Mouse (Mus musculus) layer of hippocampus, adult 8-10 months (tissue): ENCODE data around the gene Cox4i1. TPM values are rescaled to one million over a fixed set of nuclear protein-coding genes. Genes with fewer than 3 reads are reported as not detected.
"Not testable (repeated sequence)": the region's sequence is repeated elsewhere in the genome, so short reads cannot be mapped to it uniquely, and the experiment has no call there.

Source experiments
- DNase-seq, 2 experiments: peaks; one replicate each; pipeline ENCODE4 v3.0.0; 2022; ENCODE audit warnings: low spot score in 2 of 2
- total RNA-seq, 4 experiments: library from RNA; stranded (reverse); gene quantifications; 2 replicates each; pipeline ENCODE4 v1.2.4; 2022

Gene Cox4i1
- total RNA-seq, 4 experiments from 2014 or later, result 1,017 to 1,068 (median 1,043) TPM

- no peak for DNase-seq
These were observed 10.6 kb upstream of the Cox4i1 start for GRCm38 (mm10) chr8:120657415-120657814.

- no peak for DNase-seq
These were observed 3.5 kb upstream of the Cox4i1 start for GRCm38 (mm10) chr8:120664566-120664965.

DNA sequence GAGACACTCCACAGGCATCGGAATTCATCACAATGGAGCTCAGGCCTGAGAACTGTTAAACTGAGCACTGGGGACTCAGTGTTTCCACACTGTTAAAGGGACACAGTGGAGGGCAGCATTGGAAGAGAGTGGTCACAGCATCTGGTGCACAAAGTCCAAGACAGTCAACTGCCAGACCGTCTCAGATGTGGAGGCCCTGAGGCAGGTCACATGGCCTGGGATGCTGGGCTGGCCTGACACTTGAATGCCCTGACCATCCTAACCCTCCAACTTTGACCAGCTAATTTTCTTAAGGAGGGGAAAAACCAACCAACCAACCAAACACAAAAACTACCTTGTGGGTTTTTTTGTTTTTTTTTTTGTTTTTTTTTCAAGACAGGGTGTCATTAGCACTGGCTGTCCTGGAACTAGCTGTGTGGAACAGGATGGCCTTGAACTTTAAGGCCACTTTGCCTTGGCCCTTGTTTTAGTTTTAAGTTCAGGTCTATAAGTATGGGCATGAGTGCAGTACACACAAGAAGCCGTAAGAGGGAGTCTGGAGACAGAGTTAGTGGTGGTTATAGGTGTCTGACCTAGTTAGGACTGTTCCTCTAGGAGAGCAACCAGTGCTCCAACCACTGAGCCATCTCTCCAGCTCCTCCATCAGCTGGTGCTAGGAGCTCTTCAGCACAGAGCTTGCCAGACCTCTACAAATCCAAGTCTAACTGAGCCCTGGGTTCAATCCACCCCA is 2.1 kb upstream of the Cox4i1 start:
- no peak for DNase-seq

DNA sequence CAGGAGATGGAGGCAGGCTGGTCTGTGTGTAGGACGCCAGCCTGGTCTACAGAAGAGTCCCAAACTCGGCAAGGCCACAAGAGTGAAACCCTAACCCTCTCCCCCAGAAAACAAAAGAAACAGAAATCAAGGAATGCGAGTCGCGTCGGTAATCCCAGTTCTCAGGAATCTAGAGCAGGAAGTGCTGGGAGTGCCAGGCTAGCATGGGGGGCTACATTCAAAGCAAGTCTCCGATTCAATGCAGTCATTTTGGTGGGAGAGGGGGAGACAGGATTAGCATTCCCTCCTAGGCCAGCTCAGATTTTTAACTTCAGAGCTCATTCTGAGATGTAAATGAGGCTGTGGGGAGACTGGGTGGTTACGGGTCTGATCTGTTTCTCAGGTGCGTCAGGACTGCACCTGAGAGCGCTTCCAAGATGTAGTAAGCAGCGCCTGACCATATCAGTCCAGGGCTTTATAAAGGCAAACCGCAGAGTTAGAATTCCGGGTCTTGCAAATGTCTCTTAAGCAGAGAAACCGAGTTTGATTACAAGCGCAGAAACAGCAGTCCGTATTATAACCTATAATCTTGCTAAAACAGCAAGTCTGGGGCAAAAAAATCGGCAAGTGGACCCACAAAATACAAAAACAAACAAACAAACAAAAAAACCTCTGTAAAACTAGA is 1.1 kb upstream of the Cox4i1 start:
- no peak for DNase-seq

DNA sequence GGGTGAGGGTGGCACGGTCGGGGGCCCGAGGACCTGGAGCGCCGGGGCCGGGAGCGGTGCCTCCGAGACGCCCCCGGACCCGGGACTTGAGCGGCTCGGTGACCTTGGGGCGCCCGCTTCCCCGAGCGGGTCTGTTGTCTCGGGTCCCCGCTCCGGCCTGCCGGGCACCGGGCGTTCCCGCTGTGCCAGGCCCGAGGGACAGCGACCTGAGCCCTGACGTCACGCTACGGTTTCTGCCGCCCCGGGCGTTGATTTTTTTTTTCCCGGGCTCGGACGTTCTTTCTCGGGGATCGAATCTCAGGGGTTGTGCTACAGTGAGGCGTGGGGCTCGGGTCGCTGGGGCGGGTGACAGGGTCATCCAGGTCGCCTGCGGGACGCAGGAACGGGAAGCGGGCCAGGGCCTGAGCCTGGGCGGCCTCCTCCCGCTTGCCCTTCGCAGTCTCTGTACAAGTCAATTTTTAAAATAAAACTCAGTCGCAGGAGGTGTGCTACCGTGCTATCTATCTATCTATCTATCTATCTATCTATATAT is 418 bp downstream of the Cox4i1 start, which contains the start of gene Emc8:
Gene Emc8, minus strand, starts transcription at position 200 of the 532 bp plus-strand sequence.
- no peak for DNase-seq

GRCm38 (mm10) chr8:120671775-120672174 is 3.8 kb downstream of the Cox4i1 start:
- DNase-seq, result no peak

- DNase-seq, result no peak
These were observed 4.7 kb downstream of the Cox4i1 start for GRCm38 (mm10) chr8:120672626-120673229.

- DNase-seq, result no peak
These were observed 5.3 kb downstream of the Cox4i1 start for GRCm38 (mm10) chr8:120673298-120673697.

GRCm38 (mm10) chr8:120675718-120676117 is 7.7 kb downstream of the Cox4i1 start:
- no peak for DNase-seq

- peak; percentile 67 to 90 for DNase-seq
These were observed 10.4 kb downstream of the Cox4i1 start for GRCm38 (mm10) chr8:120678447-120678846.

DNA sequence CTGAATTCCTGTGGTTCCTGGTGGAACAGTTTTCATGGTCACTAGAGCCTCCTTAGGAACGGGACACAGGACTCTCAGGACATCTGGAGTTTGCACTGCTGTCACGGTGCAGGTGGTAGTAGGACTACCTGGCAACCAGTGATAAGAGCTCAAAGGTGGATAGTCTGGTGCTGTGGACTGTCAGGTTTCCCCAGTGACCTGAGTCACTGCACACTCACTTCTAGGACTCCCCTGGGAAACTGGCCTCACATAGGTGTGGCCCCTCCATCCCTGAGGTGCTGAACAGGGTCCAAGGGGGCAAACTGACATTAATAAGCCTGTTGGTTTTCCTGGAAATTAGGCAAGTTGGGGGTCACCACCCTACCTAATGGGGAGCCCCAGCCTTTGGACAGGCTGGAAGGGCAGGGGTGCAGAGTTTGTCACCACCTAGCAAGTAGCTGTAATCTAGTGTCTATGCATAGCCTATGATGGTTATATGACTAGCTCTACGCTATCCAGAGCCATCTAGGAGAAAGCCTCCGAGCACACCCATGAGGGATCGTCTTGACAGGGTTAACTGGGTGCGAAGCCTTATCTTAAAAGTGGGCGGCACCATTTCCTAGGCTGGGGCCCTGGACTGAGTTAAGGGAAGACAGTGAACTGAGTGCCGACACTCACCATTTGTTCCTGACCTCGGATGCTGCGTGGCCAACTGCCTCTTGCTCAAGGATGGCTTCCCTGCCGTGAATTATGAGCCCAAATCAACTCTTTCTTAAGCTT is 11.8 kb downstream of the Cox4i1 start:
- DNase-seq, result no peak

DNA sequence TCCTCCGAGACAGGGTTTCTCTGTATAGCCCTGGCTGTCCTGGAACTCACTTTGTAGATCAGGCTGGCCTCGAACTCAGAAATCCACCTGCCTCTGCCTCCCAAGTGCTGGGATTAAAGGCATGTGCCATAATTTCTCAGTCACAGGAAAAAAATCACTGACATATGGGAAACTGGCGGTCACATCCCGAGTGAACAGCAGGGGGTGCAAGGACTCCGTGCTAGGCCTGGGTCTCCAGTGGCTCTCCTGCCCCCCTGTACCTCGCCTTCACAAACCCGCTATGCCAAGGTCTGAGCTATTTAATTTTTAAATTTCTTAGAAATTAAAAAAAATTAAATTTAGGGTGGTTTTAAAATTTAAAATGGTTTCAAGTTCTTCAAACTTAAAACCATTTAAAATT is 12.4 kb downstream of the Cox4i1 start:
- not testable (repeated sequence) for DNase-seq

DNA sequence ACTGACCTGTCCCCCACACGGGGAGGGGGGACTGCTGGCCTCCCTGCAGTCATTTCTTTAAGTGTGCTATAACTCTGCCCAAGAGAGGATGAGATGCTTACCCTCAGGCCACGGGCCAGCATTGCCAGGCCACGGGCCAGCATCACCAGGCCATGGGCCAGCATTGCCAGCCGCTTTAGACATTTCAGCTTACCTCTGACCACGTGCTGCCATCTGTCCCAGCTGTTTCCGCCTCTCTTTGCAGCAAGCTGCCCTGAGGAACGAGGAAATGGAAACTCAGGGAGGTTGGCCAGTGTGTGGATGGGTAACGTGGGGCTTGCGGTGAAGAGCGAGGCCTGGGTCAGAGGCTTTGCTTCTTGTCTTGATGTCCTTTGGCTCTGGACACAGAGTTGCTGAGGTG is 13.1 kb downstream of the Cox4i1 start:
- no peak for DNase-seq

DNA sequence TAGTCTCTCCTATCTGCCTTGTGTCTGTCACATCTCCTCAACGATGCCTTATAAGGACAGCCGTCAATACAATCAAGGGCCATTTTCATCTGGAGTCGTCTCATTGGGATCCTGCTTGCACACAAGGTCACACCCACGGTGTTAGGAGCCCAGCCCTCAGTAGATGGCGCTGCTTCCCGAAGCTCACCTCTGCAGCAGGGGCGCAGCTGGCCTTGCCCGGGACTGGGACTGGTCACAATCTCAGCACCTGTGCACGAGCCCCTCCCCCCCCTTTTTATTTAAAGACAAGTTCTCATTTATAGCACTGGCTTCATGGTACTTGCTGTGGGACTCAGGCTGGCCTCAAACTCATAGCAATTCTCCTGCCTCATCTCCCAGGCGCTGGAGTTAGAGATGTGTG is 15.6 kb downstream of the Cox4i1 start:
- no peak for DNase-seq

DNA sequence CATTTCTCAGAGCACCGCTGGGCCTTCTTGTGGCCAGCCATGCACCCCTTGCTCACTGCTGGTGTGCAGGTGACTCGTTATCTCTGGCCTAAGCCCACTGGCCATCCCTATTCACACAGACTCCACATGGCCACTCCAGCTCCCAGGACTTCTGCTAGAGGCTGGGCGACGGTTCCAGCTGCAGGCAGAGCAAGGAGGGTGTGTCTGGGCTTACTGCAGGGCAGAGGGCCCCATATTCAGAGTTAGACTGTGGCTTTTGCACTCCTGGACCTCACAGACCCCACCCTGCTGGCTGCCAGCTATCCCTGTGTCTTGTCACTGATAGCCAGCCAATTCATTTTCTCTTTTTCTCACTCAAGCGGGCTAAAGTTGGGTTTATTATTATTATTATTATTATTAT is 16.1 kb downstream of the Cox4i1 start:
- DNase-seq, result no peak

DNA sequence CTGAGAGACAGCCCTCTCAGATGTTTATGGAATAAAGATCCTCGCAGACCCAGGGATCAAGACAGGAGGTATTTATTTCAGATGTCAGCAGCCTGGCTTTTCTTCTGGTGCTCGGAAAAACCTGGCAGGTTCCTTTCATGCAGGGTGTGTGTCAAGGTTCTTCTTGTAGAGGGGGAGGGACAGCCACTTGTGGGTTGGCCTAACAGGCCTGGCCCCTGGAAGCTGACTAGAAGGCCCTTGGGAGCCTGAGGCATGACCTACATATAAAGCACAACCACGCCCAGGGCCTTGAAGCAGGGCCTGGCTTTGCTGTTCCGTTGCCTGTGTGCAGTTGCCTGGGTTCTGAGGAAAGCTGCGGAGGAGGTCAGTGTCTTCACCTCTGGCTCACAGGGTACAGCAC is 17.1 kb downstream of the Cox4i1 start:
- no peak for DNase-seq

- no peak for DNase-seq
These were observed 17.6 kb downstream of the Cox4i1 start for GRCm38 (mm10) chr8:120685591-120685990.

- DNase-seq, result no peak
These were observed 18.0 kb downstream of the Cox4i1 start for GRCm38 (mm10) chr8:120686051-120686450.

- DNase-seq, result no peak
These were observed 18.6 kb downstream of the Cox4i1 start for GRCm38 (mm10) chr8:120686576-120686975.

DNA sequence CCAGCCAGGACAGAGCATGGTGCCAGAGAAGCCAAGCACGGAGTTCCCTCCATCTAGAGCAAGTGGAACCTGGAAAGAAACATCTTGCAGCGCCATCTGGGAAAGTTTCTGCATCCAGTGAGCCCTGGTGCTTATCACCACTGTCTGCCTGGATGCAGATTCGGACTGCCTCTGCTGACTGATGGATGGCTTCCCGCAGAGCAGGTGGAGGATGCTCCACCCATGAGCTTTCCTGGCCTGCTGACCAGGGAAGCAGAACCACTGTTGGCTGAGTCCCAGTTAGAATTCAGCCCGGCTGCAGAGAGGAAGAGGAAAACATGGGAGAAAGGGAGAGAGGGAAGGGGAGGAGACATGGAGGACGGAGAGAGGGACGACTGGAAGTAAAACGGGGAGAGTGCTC is 19.8 kb downstream of the Cox4i1 start:
- DNase-seq, result no peak

DNA sequence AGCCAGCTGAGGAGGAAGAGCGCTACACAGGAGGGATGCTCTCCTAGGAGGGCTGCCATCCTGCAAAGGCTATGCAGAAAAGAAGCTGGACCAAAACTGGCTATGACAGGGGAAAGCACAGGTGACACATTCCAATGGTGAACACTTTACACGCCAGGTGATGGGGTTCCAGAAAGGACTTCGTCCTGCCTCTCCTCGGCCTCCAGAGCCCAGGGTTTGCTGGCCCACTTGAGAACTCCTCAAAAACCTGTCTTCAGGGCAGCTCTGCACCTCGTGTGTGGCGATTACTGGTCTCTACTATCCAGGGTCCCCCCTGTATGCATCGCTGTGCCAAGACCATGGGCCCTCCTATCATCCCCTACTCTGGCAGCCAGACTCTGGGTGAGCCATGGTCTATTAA is 20.5 kb downstream of the Cox4i1 start:
- no peak for DNase-seq

DNA sequence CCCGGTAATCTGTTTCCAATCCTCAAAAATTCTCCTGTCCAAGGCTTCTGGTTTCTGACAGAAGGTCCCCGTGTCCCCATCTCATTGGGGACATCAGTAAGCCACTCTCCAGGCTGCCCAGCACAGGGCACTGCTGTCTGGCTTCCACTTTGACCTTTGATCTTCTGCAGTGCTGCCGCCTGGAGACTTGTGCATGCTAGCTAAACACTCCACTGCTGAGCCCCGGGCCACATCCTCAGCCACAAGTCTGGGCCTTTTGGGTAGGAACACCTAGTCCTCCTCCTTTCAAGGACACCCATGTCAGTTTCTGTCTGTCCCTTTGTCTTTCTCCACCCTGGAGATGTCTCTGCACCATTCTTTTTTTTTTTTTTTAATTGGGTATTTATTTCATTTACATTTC is 24.9 kb downstream of the Cox4i1 start:
- no peak for DNase-seq
